Mouse (Mus musculus) embryonic stem cell, embryonic (primary cell): Measurements from ENCODE around the gene Gm49378.

Source experiments
- CTCF ChIA-PET, 4 experiments: fragments of 300-600 bp in 2 of 4; fragments of 350-600 bp in 2 of 4; sonication (Branson Sonifier 250); formaldehyde crosslinking; loops; one replicate each; lab custom pipeline; 2022; ENCODE audit warnings: inconsistent platforms in 2 of 4; lab: Charles Lee
- POLR2A ChIA-PET, 4 experiments: fragments of 300-600 bp in 2 of 4; fragments of 350-600 bp in 2 of 4; sonication (Branson Sonifier 250); formaldehyde crosslinking; loops; one replicate each; lab custom pipeline; 2022; ENCODE audit warnings: antibody characterized with exemption in 4 of 4, inconsistent platforms in 1 of 4; lab: Charles Lee

Gm49378 gene

DNA sequence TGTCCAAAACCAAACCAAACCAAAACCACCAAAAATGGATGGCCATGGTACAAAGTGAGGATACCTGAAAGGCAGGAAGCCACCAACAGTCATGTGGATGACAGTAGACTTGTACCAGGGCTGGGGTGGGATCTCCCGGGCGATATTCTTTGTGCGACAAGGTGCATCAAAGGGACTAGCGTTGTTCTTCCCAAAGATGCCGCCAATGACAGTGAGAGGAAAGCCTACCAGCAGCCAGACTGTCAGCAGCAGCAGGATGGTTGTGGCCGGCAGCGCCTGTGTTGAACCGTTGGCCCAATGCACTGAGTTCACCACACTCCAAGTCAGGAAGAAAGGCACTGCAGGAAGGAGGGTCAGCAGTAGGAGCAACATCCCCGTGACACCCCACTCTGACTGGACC is at the start of gene Gm49378:
TSS of gene Gm49378 (minus strand) at position 101 of the 400 bp plus-strand sequence.
- ChIA-PET POLR2A (interaction anchor here in 2 of 4 experiments (1.2 to 1.4 kb wide), 3 partner anchors 13 to 34 kb away, joined by 3 to 8 read pairs (median 3); partner anchors contain the start of genes Gmpr2 (in 1 of the 2), Nedd8 (in 1 of the 2) and Tssk4 (in 1 of the 2)), CTCF (interaction anchor here in 1 of 4 experiments (0.6 kb wide), 1 partner anchor 86 kb away, joined by 3 read pairs; no protein-coding TSS in a partner anchor)

DNA sequence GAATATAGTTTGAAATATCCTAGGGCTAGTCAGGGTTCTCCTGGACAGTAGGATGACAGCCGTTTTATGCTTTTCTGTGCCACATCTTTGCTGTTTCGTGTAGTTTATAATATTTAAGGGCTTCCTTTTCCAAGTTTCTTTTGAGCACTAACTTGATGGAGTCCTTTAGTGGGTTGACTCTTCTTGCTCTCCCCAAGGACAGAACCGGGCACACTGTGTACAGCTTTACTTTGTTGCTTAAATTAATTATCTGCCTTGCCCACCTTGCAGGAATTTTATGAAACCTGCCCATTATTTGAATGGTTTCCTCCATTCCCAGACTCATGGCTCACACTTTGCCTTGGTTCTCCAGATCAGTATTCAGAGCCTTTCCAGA is 44.4 kb upstream of the Gm49378 start:
- ChIA-PET CTCF (interaction anchor here (0.6 to 4.8 kb wide), 33 partner anchors 9 to 566 kb away, joined by 3 to 45 read pairs (median 3); partner anchors contain the start of genes Gmpr2 (in 2 of the 4), Ltb4r2 (in 2 of the 4), Nedd8 (in 2 of the 4) and A730061H03Rik (in 1 of the 4)), POLR2A (interaction anchor here (0.6 to 9.8 kb wide), 57 partner anchors 9 to 1206 kb away, joined by 3 to 77 read pairs (median 4); partner anchors contain the start of genes Gmpr2 (in 4 of the 4), Nedd8 (in 4 of the 4), Dhrs1 (in 3 of the 4) and Nop9 (in 3 of the 4))

DNA sequence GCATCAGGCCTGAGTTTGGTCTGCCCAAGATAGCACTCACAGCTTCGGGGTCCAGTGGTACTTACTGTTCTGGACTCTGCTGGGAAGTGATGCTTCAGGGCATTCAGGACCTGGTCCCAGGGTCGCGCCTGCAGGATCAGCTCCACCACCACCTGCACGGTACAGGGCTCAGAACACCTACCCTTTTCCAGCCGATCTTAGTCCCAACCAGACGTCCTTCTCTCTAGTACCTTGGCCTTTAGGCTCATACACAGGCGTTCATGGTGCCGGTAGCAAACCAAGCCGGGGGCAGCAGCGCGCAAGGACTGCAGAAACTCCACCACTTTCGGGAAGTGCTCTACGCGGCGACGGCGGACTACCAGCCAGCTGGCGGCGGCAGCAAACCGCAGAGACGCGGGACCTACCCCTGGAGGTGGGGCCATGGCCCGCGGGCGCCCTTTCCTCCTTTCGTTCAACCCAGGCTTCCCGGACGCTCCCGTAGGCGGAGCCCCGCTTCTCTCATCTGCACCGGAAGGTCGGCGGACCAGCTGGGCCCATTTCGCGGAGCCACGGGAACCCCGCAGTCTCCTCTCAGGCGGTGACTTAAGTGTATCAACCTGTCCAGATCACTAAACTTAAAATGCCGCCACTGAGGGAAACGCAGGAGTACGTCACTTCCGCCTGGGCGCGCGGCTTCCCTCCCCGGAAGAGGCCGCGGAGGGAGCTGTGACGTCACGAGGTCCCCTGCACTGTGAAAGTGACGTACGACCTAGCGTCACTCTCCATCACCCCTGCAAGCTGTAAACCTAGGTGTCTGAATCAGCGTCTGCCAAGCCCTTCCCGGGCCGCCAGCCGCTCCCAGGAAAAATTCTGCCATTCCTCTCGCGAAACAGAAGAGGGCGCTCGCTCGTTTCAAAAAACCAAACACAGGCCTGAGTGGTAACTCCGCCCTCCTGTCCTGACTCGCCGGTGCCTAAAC is 43.7 kb upstream of the Gm49378 start, which contains the start of gene Tinf2:
TSS of gene Tinf2 (minus strand) at position 661 of the 958 bp plus-strand sequence.
- ChIA-PET POLR2A (interaction anchor here (0.6 to 9.8 kb wide), 74 partner anchors 9 to 218 kb away, joined by 3 to 77 read pairs (median 4); partner anchors contain the start of genes Gmpr2 (in 4 of the 4), Nedd8 (in 4 of the 4), Dhrs1 (in 3 of the 4) and Nop9 (in 3 of the 4)), CTCF (interaction anchor here (0.5 to 4.8 kb wide), 38 partner anchors 9 to 566 kb away, joined by 3 to 45 read pairs (median 3); partner anchors contain the start of genes Gmpr2 (in 3 of the 4), Nedd8 (in 3 of the 4), Ltb4r2 (in 2 of the 4) and A730061H03Rik (in 1 of the 4))

DNA sequence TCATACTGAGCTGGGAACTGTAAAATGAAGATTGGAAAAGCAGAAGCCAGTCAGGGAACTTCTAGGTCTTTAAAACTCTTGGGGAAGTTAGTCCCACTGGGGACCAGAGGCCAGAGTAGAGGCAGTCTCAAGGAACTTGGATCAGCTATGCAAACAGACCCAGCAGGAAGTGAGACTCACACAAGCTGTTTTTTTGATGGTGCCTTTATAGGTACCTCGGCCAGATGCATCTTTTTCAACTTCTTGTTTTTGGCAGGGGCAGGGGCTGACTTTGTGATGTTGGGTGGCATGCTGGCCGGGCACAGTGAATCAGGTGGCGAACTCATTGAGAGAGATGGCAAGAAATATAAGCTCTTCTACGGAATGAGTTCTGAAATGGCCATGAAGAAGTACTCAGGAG is 39.9 kb upstream of the Gm49378 start:
- POLR2A ChIA-PET, result interaction anchor here in 2 of 4 experiments (0.5 to 9.8 kb wide), 4 partner anchors 15 to 123 kb away, joined by 3 to 77 read pairs (median 20); partner anchors contain the start of gene Rabggta (in 2 of the 2)

DNA sequence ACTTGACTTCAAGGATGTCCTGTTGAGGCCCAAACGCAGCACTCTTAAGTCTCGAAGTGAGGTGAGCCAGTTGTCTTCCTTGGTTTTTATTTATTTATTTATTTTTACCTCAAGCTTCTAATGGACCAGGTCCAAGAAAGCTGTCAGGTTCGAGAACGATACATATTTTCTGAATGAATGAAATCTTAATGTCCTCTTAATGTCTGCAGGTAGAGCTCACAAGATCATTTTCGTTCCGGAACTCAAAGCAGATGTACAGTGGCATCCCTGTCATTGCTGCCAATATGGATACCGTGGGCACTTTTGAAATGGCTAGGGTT is 35.0 kb upstream of the Gm49378 start:
- ChIA-PET POLR2A (interaction anchor here (0.6 to 3.0 kb wide), 65 partner anchors 8 to 622 kb away, joined by 3 to 61 read pairs (median 6); partner anchors contain the start of genes Tinf2 (in 4 of the 4), Mdp1 (in 3 of the 4), Psme2 (in 3 of the 4) and Rnf31 (in 3 of the 4)), CTCF (interaction anchor here in 2 of 4 experiments (1.3 to 2.5 kb wide), 9 partner anchors 8 to 88 kb away, joined by 3 to 16 read pairs (median 8); partner anchors contain the start of genes Mdp1 (in 2 of the 2), Tinf2 (in 2 of the 2), Ltb4r2 (in 1 of the 2) and Rabggta (in 1 of the 2))

More for the DNA sequence above, 39.9 kb upstream of the Gm49378 start:
- CTCF ChIA-PET, result no interaction called here

DNA sequence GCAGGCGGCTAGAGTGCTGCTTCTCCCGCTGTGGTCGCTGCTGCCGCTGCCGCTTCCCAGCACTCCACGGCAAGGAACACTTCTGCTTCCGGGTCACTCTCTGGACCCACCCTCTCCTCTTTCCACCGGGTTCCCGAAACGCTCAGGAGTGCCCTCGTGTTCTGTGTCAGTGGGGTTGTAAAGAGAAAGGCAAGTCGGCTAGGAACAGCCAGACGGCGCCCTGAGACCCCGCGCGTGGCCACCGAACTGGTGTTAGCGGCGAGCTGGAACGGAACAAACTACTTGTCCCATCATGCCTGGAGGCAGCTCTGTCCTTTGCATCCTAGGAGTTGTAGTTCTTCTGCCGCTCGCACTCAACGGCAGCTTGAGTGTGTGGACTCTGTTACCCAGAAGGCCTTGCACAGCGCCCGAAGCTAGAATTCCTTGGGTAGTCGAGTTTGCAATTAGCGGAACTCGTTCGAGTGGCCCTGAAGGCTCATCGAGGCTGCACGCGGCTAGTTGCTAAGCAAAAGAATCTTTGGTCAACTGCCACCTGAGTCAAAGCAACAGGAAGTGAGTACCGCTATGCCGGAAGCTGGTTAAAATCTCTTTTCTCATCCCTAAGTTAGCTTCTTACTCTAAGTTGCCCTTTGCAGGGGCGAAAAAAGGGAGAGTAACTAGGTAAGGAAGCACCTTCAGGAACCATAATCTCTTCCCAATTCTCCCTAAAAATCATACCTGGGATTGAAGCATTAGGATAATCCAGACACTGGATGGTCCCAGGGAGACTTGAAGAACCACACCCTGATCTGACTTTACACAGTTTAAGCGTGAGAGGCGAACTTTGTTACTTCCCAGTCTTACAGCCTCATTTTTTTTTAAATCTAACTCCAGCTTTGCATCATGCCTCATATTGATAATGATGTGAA is 34.4 kb upstream of the Gm49378 start, which contains the start of the genes Gmpr2 and Nedd8:
TSS of gene Gmpr2 (plus strand) at position 109 of the 908 bp plus-strand sequence.
TSS of gene Nedd8 (minus strand) at position 292 of the 908 bp plus-strand sequence.
- ChIA-PET POLR2A (interaction anchor here (0.6 to 3.0 kb wide), 114 partner anchors 9 to 657 kb away, joined by 3 to 61 read pairs (median 4); partner anchors contain the start of genes Mdp1 (in 4 of the 4), Rnf31 (in 4 of the 4), Tinf2 (in 4 of the 4) and A730061H03Rik (in 3 of the 4)), CTCF (interaction anchor here in 3 of 4 experiments (0.6 to 2.5 kb wide), 18 partner anchors 9 to 574 kb away, joined by 3 to 16 read pairs (median 4); partner anchors contain the start of genes Mdp1 (in 3 of the 3), Tinf2 (in 3 of the 3), Adcy4 (in 1 of the 3) and Ltb4r2 (in 1 of the 3))

DNA sequence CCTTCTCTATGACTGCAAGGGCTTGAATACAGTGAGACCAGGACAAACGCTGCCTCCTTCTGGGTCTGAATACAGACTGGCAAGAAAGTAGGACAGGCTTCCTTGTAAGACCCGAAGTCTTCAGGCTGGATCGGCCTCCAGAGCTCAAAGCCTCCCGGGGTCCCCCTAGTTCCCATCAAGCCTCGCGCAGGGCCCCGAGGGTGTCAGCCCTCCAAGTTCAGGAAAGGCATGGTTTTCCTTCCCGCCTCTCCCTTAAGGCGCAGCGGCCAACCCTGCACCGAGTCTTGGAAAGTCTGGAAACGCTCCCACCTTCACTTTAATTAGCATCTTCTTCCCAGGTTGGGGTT is 33.8 kb upstream of the Gm49378 start:
- CTCF ChIA-PET, result interaction anchor here in 3 of 4 experiments (0.8 to 2.5 kb wide), 15 partner anchors 8 to 191 kb away, joined by 3 to 16 read pairs (median 4); partner anchors contain the start of genes Mdp1 (in 3 of the 3), Tinf2 (in 3 of the 3), Adcy4 (in 1 of the 3) and Ltb4r2 (in 1 of the 3)
- POLR2A ChIA-PET, result interaction anchor here (0.5 to 3.0 kb wide), 103 partner anchors 9 to 656 kb away, joined by 3 to 61 read pairs (median 4); partner anchors contain the start of genes Mdp1 (in 4 of the 4), Rnf31 (in 4 of the 4), A730061H03Rik (in 3 of the 4) and Psme2 (in 3 of the 4)

DNA sequence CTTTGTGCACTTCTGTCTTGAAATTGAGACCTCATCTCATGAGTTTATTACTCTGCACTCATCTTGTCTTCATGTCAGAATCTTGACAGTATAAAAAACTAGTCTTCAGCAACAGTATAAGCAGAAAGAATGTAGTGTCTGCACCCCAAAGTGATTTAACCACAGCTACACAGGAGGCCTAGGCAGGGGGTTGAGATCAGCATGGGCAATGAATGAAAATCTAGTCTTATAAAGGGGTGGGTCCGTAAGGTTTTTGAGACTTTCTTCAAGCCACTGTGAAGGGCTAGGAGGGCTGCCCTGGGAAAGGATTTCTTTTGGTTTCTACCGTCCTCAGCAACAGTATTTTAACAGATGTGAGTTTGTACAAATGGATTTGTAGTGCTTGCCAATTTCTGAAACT is 22.9 kb upstream of the Gm49378 start:
- ChIA-PET CTCF (interaction anchor here (0.5 to 2.2 kb wide), 27 partner anchors 9 to 293 kb away, joined by 3 to 14 read pairs (median 3); partner anchors contain the start of genes Gmpr2 (in 2 of the 4), Nedd8 (in 2 of the 4), Psme2 (in 2 of the 4) and Rnf31 (in 2 of the 4)), POLR2A (interaction anchor here (0.6 to 4.9 kb wide), 44 partner anchors 9 to 222 kb away, joined by 3 to 61 read pairs (median 4); partner anchors contain the start of genes Gmpr2 (in 4 of the 4), Nedd8 (in 4 of the 4), Rec8 (in 3 of the 4) and A730061H03Rik (in 2 of the 4))

DNA sequence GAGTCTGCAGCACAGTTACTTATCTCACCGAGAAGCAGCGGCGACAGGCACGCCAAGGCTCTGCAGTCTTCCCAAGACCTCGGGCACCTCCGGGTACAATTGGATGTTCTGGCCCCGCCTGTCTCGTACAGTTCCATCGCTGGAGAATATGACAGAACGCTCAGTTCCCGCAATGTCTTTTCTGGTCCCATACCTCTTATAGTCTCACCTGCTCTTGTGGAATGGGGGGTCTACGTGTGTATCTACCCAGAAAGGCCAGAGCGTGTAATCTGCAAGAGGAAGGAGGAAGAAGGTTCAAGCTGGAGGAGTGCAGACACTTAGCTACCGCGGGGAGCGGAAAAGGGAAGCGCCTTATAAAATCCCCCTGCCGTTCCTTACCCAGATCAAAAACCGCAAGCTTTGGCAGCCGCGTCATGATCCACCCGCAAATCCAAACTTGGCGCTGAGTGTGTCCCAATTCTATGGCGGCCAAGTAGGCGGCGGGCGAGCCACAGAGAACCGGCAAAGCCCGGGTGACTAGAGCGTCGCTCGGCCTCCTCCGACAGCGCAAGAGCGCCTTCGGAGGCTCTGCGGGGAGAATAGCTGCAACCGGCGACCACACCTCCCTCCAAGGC is 22.4 kb upstream of the Gm49378 start, which contains the start of gene Mdp1:
TSS of gene Mdp1 (minus strand) at position 549 of the 614 bp plus-strand sequence.
- ChIA-PET POLR2A (interaction anchor here (0.6 to 4.9 kb wide), 47 partner anchors 9 to 222 kb away, joined by 3 to 61 read pairs (median 4); partner anchors contain the start of genes Gmpr2 (in 4 of the 4), Nedd8 (in 4 of the 4), Rec8 (in 3 of the 4) and A730061H03Rik (in 2 of the 4)), CTCF (interaction anchor here (0.5 to 2.2 kb wide), 30 partner anchors 8 to 292 kb away, joined by 3 to 14 read pairs (median 3); partner anchors contain the start of genes Nedd8 (in 3 of the 4), Gmpr2 (in 2 of the 4), Psme2 (in 2 of the 4) and Rnf31 (in 2 of the 4))

DNA sequence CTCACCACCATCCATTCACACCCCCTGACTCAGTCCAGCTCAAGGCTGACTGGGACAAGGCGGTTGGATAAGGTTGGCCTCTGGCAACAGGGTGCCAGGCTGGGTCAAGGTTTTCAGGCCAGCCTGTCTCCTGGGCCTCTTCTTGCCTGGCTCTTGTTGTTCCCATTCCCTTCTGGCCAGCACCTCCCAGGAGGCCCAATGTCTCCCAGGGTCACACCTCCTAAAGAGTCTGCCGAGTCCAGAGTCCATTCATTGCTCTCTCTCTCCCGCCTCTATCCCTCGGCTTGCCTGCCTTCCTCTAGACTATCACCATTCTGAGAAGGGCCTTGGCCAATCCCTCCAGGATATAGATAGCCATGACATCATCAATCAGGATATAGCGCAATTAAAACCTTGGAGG is 20.3 kb upstream of the Gm49378 start:
- POLR2A ChIA-PET, result interaction anchor here in 3 of 4 experiments (0.6 to 1.6 kb wide), 4 partner anchors 11 to 106 kb away, joined by 3 to 9 read pairs (median 4); partner anchors contain the start of genes Gmpr2 (in 1 of the 3) and Nedd8 (in 1 of the 3)
- CTCF ChIA-PET, result no interaction called here

DNA sequence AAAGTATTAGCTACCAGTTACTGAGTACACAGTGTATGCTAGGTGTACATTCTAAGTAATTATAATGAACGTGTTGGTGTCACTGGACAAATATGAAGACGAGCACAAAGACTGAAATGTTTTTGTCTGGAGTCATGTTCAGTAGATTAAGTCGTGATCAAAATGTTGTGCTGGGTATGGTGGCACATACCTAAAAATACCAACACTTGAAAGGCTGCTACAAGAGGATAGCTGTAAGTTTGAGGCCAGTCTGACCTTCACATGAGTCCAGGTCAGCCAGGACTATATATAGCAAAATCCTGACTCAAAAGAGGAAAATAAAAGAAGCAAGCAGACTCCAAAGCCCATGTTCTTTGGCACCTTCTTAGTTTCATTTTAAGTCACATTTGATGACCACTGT is 19.2 kb upstream of the Gm49378 start:
- ChIA-PET POLR2A (interaction anchor here in 2 of 4 experiments (1.3 to 1.4 kb wide), 2 partner anchors 15 to 25 kb away, joined by 3 read pairs; partner anchors contain the start of genes Gmpr2 (in 1 of the 2), Nedd8 (in 1 of the 2) and Tinf2 (in 1 of the 2)), CTCF (no interaction called here)

DNA sequence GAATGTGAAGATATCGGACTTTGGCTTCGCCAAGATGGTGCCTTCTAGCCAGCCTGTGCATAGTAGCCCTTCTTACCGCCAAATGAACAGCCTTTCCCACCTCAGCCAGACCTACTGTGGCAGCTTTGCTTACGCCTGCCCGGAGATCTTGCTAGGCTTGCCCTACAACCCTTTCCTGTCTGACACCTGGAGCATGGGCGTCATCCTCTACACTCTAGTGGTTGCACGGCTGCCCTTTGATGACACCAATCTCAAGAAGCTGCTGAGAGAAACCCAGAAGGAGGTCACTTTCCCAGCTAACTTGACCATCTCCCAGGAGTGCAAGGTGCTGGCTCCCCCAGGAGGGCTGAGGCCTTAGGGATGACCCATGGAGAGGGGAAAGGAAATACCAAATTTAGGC is 13.8 kb upstream of the Gm49378 start:
- CTCF ChIA-PET, result interaction anchor here (0.6 to 1.3 kb wide), 5 partner anchors 9 to 352 kb away, joined by 3 to 9 read pairs (median 3); partner anchors contain the start of gene Mdp1 (in 1 of the 4)
- POLR2A ChIA-PET, result interaction anchor here in 2 of 4 experiments (0.6 to 2.7 kb wide), 7 partner anchors 8 to 179 kb away, joined by 3 to 10 read pairs (median 3); partner anchors contain the start of genes Gm49378 (in 1 of the 2), Mdp1 (in 1 of the 2), Nedd8 (in 1 of the 2) and Tm9sf1 (in 1 of the 2)

DNA sequence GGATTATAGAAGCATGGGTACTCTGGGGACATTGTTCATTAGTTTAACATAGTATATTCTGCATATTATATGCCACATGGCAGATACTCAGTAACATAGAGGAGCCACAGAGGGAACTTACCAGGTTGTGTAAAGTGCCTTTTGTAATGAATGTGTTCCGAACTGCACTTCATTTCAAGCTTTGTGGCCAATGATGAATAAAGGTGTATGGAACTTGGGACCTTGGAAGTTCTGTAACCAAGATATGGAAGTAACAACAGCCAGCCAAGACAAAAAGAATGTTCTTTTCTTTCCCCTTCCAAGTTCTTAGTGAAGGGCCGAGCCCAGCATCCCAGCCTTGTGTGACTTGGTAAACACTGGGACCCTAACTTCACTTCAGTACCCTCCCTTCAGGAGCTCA is 12.2 kb upstream of the Gm49378 start, which contains the start of gene Tssk4:
TSS of gene Tssk4 (plus strand) at position 301 of the 400 bp plus-strand sequence.
- CTCF ChIA-PET, result no interaction called here
- POLR2A ChIA-PET, result interaction anchor here in 3 of 4 experiments (0.8 to 2.7 kb wide), 7 partner anchors 10 to 120 kb away, joined by 3 to 10 read pairs (median 4); partner anchors contain the start of genes A730061H03Rik (in 1 of the 3), Gm49378 (in 1 of the 3), Gmpr2 (in 1 of the 3) and Mdp1 (in 1 of the 3)

DNA sequence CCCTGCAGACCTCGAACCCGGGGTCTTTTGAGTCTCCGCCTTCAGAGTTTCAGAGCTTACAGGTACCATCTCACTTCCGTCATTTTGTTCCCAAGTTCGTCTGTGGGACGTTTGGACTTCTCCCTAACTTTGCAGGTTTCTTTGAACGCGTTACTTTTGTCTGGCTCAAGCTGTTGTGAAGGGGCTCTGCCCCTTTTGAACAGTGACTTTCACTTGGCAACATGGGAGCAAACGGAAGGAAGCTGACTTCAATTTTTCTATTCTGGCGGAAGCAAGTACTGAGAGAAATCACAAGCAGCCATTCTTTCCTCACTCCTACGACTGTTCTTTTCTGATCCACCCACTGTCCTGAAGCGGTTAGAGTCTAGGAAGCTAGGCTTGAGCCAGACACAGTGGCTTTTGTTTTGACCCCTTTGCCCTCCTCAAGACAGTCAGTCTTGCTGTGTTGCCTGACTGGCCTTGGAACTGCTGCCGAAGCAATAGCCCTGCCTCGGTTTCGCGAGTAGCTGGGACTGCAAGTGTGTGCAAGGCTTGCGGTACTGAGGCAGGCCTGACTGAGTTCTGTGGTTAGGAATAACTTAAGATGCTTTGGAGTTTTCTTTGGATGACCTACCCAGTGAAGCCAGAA is 6.7 kb upstream of the Gm49378 start:
- CTCF ChIA-PET, result interaction anchor here in 3 of 4 experiments (0.6 to 1.6 kb wide), 4 partner anchors 16 to 126 kb away, joined by 3 to 6 read pairs (median 4); no protein-coding TSS in a partner anchor
- POLR2A ChIA-PET, result interaction anchor here (0.5 to 4.2 kb wide), 36 partner anchors 8 to 722 kb away, joined by 3 to 18 read pairs (median 4); partner anchors contain the start of genes Gmpr2 (in 3 of the 4), Nedd8 (in 3 of the 4), A730061H03Rik (in 2 of the 4) and Ipo4 (in 2 of the 4)
